Mouse (Mus musculus) layer of hippocampus, adult 9-10 months (tissue): ENCODE results near the gene Sult2a2.
"Not testable (repeated sequence)": the region's sequence is repeated elsewhere in the genome, so short reads cannot be mapped to it uniquely, and the experiment has no call there.

ENCODE experiments used
- DNase-seq: peaks from one replicate; pipeline ENCODE4 v3.0.0; 2022; ENCODE audit warnings: low spot score

Sult2a2 gene

GRCm38 (mm10) chr7:13733205-13733604, at the start of gene Sult2a2:
Gene Sult2a2, plus strand, starts transcription at chr7:13733505.
- not testable (repeated sequence) for DNase-seq

- DNase-seq, result no peak
Observed at GRCm38 (mm10) chr7:13813913-13814312, 80.6 kb downstream of the Sult2a2 start.
